Mouse (Mus musculus): ENCODE measurements at regions not wholly inside any gene's neighbourhood (a gene's known extent, or its start where the extent isn't known, plus 50 kb on each side); places are given as distances from the start of the nearest gene placed in this dataset.

- DNase-seq (ENCODE audit: low spot score): peak; percentile 56
- peak overlapping the region; percentile 14; the same call in 1 of the 2 replicates for H3K4me3 ChIP-seq (ENCODE audit: low read depth, low read length)
These were observed 202.8 kb upstream of the Klf3 start for GRCm38 (mm10) chr5:64600392-64600791.

GRCm38 (mm10) chr5:64600811-64601210 lies 202.4 kb upstream of the Klf3 start:
- DNase-seq (ENCODE audit: low spot score): no peak
- Histone ChIP-seq H3K9ac (ENCODE audit: low read depth, low read length) (no peak overlapping the region), H3K9me3 (ENCODE audit: control insufficient read depth, low read length) (no peaks in the 10 kb centered on the region), H3K36me3 (ENCODE audit: control insufficient read depth, insufficient read depth, low read length) (no peaks in the 10 kb centered on the region), H3K27ac (replicated peaks; ENCODE audit: low read depth, low read length) (peak overlapping the region; percentile 79; the same call in 1 of the 2 replicates), H3K4me3 (ENCODE audit: low read depth, low read length) (no peak overlapping the region), H3K27me3 (replicated peaks; ENCODE audit: control insufficient read depth, insufficient read depth, low read length) (no peaks in the 10 kb centered on the region), H3K4me1 (ENCODE audit: control insufficient read depth, insufficient read depth, low read length) (peaks cover 13% of the 10 kb centered on the region), H3K4me2 (ENCODE audit: low read depth, low read length) (no peak overlapping the region)
- 0 out of 2 replicates have a peak, but pooled peaks have one; percentile 37 for ATAC-seq (ENCODE audit: low read depth)
- 38% methylated on average over 2 of the region's 2 CpGs for WGBS

More at GRCm38 (mm10) chr5:64600392-64600791, 202.8 kb upstream of the Klf3 start:
- H3K36me3 ChIP-seq (ENCODE audit: control insufficient read depth, insufficient read depth, low read length): no peaks in the 10 kb centered on the region
- H3K4me1 ChIP-seq (ENCODE audit: control insufficient read depth, insufficient read depth, low read length): peaks cover 17% of the 10 kb centered on the region
- 28% methylated on average over 7 of the region's 7 CpGs for WGBS
- ATAC-seq (ENCODE audit: low read depth): peak; percentile 39; the same call in 1 of the 2 replicates
- peak overlapping the region; percentile 26; the same call in 1 of the 2 replicates for H3K9ac ChIP-seq (ENCODE audit: low read depth, low read length)
- peak overlapping the region; percentile 47 for H3K4me2 ChIP-seq (ENCODE audit: low read depth, low read length)
- H3K27me3 ChIP-seq (replicated peaks; ENCODE audit: control insufficient read depth, insufficient read depth, low read length): no peaks in the 10 kb centered on the region
- H3K27ac ChIP-seq (replicated peaks; ENCODE audit: low read depth, low read length): peak overlapping the region; percentile 79
- H3K9me3 ChIP-seq (ENCODE audit: control insufficient read depth, low read length): no peaks in the 10 kb centered on the region

GRCm38 (mm10) chr5:64601285-64601684 lies 201.9 kb upstream of the Klf3 start:
- ATAC-seq (ENCODE audit: low read depth) (no peak), DNase-seq (ENCODE audit: low spot score) (no peak)
- no peaks in the 10 kb centered on the region for H3K27me3 ChIP-seq (replicated peaks; ENCODE audit: control insufficient read depth, insufficient read depth, low read length)
- WGBS: 70% methylated on average over 8 of the region's 8 CpGs
- H3K9ac ChIP-seq (ENCODE audit: low read depth, low read length): no peak overlapping the region
- H3K27ac ChIP-seq (replicated peaks; ENCODE audit: low read depth, low read length): no peak overlapping the region
- H3K4me1 ChIP-seq (ENCODE audit: control insufficient read depth, insufficient read depth, low read length): peaks cover 11% of the 10 kb centered on the region
- no peak overlapping the region for H3K4me2 ChIP-seq (ENCODE audit: low read depth, low read length)
- H3K9me3 ChIP-seq (ENCODE audit: control insufficient read depth, low read length): no peaks in the 10 kb centered on the region
- H3K4me3 ChIP-seq (ENCODE audit: low read depth, low read length): no peak overlapping the region
- no peaks in the 10 kb centered on the region for H3K36me3 ChIP-seq (ENCODE audit: control insufficient read depth, insufficient read depth, low read length)

- no peak for DNase-seq (ENCODE audit: low spot score)
- no peak overlapping the region for H3K4me2 ChIP-seq (ENCODE audit: low read depth, low read length)
- no peaks in the 10 kb centered on the region for H3K27me3 ChIP-seq (replicated peaks; ENCODE audit: control insufficient read depth, insufficient read depth, low read length)
- peaks cover 11% of the 10 kb centered on the region for H3K4me1 ChIP-seq (ENCODE audit: control insufficient read depth, insufficient read depth, low read length)
- H3K36me3 ChIP-seq (ENCODE audit: control insufficient read depth, insufficient read depth, low read length): no peaks in the 10 kb centered on the region
- H3K4me3 ChIP-seq (ENCODE audit: low read depth, low read length): no peak overlapping the region
- H3K27ac ChIP-seq (replicated peaks; ENCODE audit: low read depth, low read length): no peak overlapping the region
- 72% methylated on average over 5 of the region's 5 CpGs for WGBS
- no peak for ATAC-seq (ENCODE audit: low read depth)
- H3K9ac ChIP-seq (ENCODE audit: low read depth, low read length): no peak overlapping the region
- H3K9me3 ChIP-seq (ENCODE audit: control insufficient read depth, low read length): no peaks in the 10 kb centered on the region
These were observed 201.4 kb upstream of the Klf3 start for GRCm38 (mm10) chr5:64601832-64602231.

GRCm38 (mm10) chr5:64602356-64602936 lies 200.7 kb upstream of the Klf3 start:
- Histone ChIP-seq H3K27ac (replicated peaks; ENCODE audit: low read depth, low read length) (no peak overlapping the region), H3K9me3 (ENCODE audit: control insufficient read depth, low read length) (no peaks in the 10 kb centered on the region), H3K4me2 (ENCODE audit: low read depth, low read length) (no peak overlapping the region), H3K4me1 (ENCODE audit: control insufficient read depth, insufficient read depth, low read length) (peaks cover 11% of the 10 kb centered on the region), H3K9ac (ENCODE audit: low read depth, low read length) (no peak overlapping the region), H3K36me3 (ENCODE audit: control insufficient read depth, insufficient read depth, low read length) (no peaks in the 10 kb centered on the region), H3K4me3 (ENCODE audit: low read depth, low read length) (no peak overlapping the region), H3K27me3 (replicated peaks; ENCODE audit: control insufficient read depth, insufficient read depth, low read length) (no peaks in the 10 kb centered on the region)
- no peak for DNase-seq (ENCODE audit: low spot score)
- WGBS: 82% methylated on average over 8 of the region's 8 CpGs
- ATAC-seq (ENCODE audit: low read depth): no peak

- Histone ChIP-seq H3K4me2 (ENCODE audit: low read depth, low read length) (no peak overlapping the region), H3K9ac (ENCODE audit: low read depth, low read length) (no peak overlapping the region), H3K9me3 (ENCODE audit: control insufficient read depth, low read length) (no peaks in the 10 kb centered on the region), H3K4me1 (ENCODE audit: control insufficient read depth, insufficient read depth, low read length) (peaks cover 11% of the 10 kb centered on the region), H3K27me3 (replicated peaks; ENCODE audit: control insufficient read depth, insufficient read depth, low read length) (no peaks in the 10 kb centered on the region), H3K36me3 (ENCODE audit: control insufficient read depth, insufficient read depth, low read length) (no peaks in the 10 kb centered on the region), H3K4me3 (ENCODE audit: low read depth, low read length) (no peak overlapping the region), H3K27ac (replicated peaks; ENCODE audit: low read depth, low read length) (no peak overlapping the region)
- ATAC-seq (ENCODE audit: low read depth) (no peak), DNase-seq (ENCODE audit: low spot score) (no peak)
- WGBS: 80% methylated on average over 11 of the region's 11 CpGs
These were observed 200.0 kb upstream of the Klf3 start for GRCm38 (mm10) chr5:64602996-64603755.

GRCm38 (mm10) chr5:64605171-64605570 lies 198.0 kb upstream of the Klf3 start:
- Histone ChIP-seq H3K4me2 (ENCODE audit: low read depth, low read length) (no peak overlapping the region), H3K27me3 (replicated peaks; ENCODE audit: control insufficient read depth, insufficient read depth, low read length) (no peaks in the 10 kb centered on the region), H3K4me3 (ENCODE audit: low read depth, low read length) (no peak overlapping the region), H3K27ac (replicated peaks; ENCODE audit: low read depth, low read length) (no peak overlapping the region), H3K4me1 (ENCODE audit: control insufficient read depth, insufficient read depth, low read length) (peaks cover 6% of the 10 kb centered on the region), H3K9me3 (ENCODE audit: control insufficient read depth, low read length) (0 out of 2 replicates have a peak, but pooled peaks cover 6% of the 10 kb centered on the region), H3K9ac (ENCODE audit: low read depth, low read length) (no peak overlapping the region), H3K36me3 (ENCODE audit: control insufficient read depth, insufficient read depth, low read length) (no peaks in the 10 kb centered on the region)
- ATAC-seq (ENCODE audit: low read depth) (no peak), DNase-seq (ENCODE audit: low spot score) (no peak)

GRCm38 (mm10) chr5:64605991-64606390 lies 197.2 kb upstream of the Klf3 start:
- H3K9ac ChIP-seq (ENCODE audit: low read depth, low read length): no peak overlapping the region
- H3K4me3 ChIP-seq (ENCODE audit: low read depth, low read length): no peak overlapping the region
- H3K27me3 ChIP-seq (replicated peaks; ENCODE audit: control insufficient read depth, insufficient read depth, low read length): no peaks in the 10 kb centered on the region
- ATAC-seq (ENCODE audit: low read depth) (no peak), DNase-seq (ENCODE audit: low spot score) (no peak)
- no peaks in the 10 kb centered on the region for H3K36me3 ChIP-seq (ENCODE audit: control insufficient read depth, insufficient read depth, low read length)
- 0 out of 2 replicates have a peak, but pooled peaks cover 6% of the 10 kb centered on the region for H3K9me3 ChIP-seq (ENCODE audit: control insufficient read depth, low read length)
- no peak overlapping the region for H3K4me2 ChIP-seq (ENCODE audit: low read depth, low read length)
- H3K27ac ChIP-seq (replicated peaks; ENCODE audit: low read depth, low read length): no peak overlapping the region
- WGBS: 53% methylated on average over 5 of the region's 5 CpGs
- peaks cover 11% of the 10 kb centered on the region for H3K4me1 ChIP-seq (ENCODE audit: control insufficient read depth, insufficient read depth, low read length)
